Mouse (Mus musculus): ENCODE data around the gene Arid3c. TPM values are rescaled to one million over a fixed set of nuclear protein-coding genes. Genes with fewer than 3 reads are reported as not detected.
A peak's percentile ranks its signal among the peaks of the same experiment; 100 is the strongest.

Gene Arid3c
- total RNA-seq, 2 experiments from 2014 or later: not detected

DNA sequence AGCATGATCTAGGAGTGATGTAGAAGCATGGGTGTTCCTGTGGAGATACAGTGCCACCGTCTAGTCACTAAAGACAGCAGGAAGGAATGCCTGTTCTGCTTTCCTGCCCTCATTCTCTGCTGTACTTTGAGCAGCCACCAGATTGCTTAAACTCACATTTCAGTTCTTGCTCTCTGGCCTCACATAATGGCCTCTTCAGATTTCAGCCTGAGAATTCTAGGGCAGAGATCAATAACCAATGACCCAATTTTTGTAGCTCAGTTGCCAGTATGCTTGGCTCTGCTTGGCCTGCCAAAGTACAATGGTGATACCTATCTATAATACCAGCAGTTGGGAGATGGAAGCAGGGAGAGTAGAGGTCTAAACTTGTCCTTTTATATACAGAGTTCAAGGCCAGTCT, 14.1 kb upstream of the Arid3c start:
- DNase-seq (ENCODE audit: low spot score): no peak

DNA sequence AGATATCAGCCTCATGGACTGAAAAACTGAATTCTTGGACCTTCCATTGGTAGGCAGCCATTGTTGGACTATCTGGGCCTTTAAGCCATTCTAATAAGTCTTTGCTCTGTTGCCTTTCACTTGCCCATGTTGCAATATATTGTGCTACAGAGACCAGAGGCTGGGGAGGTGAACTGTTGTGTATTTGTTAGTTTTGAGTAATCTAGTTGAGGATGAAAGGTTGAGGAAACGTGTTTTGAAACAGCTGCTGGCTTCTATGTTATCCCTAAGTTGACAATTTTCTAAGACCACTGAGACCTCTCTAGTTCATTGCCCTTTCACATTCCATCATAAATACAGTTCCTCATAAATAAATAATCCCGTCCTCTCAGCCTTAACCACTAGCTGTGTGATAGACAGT, 13.2 kb upstream of the Arid3c start:
- no peak for DNase-seq (ENCODE audit: low spot score)

DNA sequence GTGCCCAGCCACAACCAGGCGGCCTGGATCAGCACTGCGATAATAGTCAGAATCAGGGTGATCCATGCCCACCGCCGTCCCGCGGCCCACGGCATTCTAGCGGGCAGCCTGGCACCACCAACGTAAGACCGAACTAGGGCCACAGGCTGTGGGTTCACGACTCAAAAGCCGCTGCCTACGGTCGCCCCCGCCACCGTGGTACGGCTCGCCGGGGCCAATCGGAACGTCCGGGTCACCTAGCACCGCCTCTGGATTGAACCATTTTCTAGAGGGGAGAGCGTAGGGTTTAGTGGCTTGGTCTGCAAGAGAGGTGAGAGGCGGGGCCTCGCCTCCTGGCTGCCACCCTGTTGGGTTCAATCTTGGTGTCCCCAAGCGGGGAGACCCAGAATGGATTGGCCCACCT, 10.2 kb upstream of the Arid3c start:
- DNase-seq (ENCODE audit: low spot score): peak; percentile 94

DNA sequence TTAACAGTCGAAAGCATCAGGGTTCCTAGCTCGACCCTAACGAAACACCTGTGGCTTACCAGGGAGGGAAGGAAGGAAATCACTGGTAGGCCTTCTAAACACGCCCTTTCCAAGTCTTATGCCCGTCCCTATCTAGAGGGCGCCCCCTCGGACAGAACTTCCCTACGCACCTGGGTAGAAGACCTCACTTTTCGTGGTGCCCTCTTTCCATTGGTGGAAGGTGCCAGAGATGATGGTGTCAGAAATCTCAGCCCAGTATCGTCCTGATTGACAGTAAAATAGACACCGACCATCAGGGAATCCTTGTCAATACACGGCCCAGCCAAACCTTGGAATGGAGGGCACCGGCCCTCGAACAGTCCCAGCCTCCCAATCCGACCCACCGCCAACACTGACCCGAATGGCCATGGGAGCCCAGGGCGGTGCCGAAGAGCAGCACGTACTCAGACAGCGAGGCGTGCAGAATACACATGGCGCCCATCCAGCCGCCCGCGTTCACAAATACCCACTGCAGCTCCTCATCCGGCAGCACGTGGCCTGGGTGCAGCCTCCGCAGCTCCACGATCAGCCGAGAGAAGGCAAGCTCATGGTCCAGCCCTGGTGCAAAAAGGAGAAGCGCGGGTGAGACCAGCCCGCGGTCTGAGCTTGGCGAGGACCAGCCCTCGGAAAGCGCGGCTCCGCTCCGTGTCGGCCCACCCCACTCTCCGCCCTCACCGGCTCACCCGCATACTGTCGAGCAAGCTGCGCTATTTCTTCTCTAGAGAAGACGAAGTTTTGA, 9.6 kb upstream of the Arid3c start:
- DNase-seq (ENCODE audit: low spot score): peak; percentile 50

DNA sequence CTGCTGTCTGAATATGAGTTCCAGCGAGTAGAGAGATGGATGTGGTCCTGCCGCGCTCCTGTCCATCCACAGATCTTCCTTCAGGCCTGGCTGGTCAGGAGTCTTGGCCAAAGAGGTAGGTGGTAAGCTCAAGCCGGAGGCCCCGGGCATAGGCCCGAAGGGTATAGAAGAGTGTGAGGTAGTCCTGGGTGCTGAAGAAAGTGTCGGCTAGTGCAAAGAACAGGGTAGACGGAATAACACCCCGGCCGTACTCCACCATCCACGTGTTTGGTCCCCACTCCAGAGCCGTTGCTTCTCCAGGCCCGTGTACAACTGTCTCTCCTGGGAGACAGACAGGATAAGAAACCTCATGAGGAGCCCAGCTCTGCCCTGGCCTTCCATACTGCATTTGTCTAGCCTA, 8.3 kb upstream of the Arid3c start:
- DNase-seq (ENCODE audit: low spot score): no peak

DNA sequence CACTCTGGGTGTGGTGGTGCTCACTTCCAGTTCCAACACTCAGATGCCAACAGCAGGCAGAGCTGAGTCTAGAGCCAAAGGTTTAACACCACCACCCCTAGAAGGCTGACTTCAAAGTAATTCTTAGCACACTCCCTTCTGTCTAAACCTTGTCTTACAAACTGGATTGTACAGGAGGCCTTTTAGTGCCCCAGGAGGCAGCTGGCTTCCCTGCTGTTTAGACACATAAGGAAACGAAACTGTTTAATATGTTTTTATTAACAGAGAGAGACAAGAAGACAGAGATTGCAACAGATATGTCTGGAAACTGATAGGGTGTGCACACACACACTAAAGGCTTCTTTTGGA, 7.3 kb upstream of the Arid3c start:
- DNase-seq (ENCODE audit: low spot score): no peak

DNA sequence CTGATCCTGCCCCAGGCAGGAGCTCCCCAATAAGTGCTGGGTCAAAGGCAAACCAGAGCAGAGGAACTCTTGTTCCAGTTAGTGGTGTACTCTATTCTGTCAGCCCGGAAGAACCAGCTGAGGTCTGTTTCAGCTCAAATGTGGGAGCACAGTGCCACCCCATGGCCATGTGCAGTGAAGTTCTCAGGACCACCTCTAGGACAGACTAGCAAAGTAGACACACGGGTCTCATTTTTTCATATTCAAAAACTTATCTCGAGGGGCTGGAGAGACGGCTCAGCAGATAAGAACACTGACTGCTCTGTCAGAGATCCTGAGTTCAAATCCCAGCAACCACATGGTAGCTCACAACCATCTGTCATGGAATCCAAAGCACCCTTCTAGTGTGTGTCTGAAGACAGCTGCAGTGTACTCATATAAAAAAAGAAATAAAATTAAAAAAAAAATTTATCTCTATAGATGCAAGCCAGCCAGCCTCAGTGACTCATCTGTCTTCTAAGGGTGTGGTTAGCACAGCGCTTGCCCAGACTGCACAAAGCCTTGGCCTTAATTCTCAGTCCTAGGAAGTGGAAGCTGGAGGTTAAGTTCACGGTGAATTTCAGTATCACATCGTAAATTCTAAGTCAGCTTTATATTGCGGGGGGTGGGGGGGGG, 6.8 kb upstream of the Arid3c start:
- DNase-seq (ENCODE audit: low spot score): peak; percentile 75

DNA sequence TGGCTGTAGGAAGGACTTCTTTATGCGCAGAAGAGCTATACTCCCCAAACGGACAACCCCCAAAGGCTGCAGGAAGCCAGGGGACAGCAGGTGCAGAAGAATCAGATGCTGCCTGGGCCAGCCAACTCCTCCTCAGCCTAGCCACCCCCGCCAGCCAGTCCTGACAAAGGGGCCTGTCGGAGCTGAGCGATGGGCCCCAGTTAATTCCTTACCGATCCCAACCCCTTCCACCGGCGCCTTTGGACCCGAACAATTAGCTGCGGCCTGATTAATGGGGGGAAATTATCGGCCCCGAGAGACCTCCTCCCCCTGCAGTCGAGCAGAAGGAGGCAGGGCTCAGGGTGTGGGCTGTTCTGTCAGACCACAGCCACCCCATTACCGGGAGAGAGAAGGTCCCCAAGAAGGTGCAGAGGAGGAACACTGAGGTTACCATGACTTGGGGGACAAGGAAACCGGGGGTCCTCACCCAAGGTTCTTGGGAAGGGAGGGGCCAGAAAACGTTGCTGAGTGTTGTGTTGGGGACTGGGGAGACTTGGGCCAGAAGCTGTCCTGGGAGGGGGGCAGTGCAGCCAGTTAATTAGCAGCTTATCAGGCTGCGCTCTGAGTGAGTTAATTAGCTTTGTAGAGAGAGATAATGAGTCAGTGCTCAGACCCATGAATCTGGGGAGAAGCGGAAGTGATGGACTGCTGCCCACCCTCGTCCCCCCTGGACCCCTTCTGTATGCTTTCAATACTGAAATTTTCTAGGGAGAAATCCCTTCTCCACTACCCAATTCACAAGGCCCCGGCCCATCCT, 3.9 kb downstream of the Arid3c start:
- no peak for DNase-seq (ENCODE audit: low spot score)

DNA sequence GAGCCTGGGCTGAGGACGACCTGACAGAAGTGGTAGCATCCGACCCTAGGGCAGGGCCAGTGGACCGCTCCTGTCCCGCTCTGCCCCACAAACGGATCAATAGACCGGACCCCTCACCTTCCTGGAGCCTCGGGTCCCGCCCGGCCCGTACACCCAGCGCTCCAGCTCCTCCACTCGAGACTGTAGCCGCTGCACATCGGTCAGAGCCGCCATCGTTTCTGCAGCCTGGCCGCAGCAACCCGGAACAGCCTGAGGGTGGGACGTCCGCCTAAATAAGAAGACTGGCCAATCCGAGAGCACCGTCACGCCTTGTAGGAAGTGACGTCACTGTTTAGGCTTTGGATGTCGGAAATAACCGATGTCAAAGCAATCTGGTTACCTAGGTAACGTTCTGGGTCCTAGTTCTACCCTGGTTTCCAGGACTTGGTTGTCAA, 8.0 kb downstream of the Arid3c start, which contains the start of gene Dctn3:
Gene Dctn3, minus strand, starts transcription at position 253 of the 434 bp plus-strand sequence.
- peak; percentile 91 for DNase-seq (ENCODE audit: low spot score)

DNA sequence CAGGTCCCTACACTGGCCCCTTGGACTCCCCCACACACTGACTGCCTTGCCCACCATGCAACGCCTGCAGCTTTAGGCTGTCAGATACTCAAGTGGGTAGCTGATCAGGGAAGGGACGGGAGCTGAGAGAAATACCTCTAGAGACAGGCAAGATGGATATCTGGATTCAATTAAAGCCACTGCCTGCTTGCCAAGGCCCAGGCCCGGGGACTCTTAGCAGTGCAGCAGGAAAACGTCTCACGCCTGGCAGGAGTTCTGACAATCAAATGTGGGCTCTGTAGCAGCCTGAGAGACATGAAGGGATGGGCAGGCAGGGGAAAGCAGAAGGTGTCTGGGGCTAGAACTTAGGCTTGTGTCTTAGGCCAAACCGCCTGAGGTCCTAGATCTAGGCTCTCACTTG, 14.1 kb downstream of the Arid3c start:
- no peak for DNase-seq (ENCODE audit: low spot score)

DNA sequence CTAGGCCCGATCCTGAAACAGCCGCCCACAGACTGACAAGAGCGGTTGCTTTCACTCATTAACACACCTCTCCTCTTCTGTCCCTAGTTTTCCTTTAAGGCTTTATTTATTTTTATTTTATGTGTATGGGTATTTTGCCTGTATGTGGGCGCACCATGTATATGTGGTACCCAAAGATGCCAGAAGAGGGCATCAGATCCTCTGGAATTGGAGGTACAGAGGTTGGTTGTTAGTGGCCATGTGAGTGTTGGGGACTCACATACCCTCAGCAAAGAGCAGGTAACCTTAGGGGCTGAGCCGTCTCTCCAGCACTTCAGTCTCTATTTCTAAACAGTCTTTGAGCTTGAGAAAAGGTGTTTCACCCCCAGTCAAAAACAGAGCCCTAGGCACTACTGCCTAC, 15.3 kb downstream of the Arid3c start:
- no peak for DNase-seq (ENCODE audit: low spot score)

DNA sequence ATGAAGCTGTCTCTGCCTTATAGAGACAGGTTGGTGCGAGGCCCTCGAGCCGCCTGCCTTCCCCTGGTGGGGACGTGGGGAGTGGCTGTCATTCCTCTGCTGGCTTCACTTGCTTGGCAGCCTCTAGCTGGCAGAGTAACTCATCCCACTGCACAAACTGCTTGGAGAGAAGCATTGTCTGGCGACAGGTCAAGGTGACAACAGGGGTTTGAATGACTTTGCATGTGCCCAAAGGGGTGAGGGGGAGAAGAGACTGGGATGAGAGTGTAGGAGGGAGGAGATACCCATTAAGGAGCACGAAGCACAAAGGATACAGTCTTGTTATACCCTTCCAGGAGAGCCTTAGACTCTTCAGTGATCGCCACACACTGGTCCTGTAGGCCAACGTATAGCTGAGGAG, 15.9 kb downstream of the Arid3c start:
- no peak for DNase-seq (ENCODE audit: low spot score)

DNA sequence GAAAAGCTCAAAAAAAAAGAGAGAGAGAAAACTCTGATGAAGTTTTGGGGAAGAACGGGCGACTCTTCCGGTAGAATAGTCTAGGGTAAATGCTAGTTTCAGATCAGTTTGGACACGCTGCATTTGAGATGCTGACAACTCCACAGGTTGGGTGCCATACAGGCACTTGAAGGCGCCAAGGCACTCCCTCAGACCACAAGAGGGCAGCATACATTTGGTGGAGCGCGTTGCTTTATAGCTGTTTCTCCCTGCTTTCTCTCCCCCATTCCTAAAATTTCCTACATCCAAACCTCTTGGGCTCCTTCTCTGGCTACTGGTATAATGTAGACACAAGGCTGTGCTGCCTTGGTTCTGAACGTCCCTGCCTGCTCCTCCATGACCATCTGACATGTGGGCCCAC, 16.7 kb downstream of the Arid3c start:
- DNase-seq (ENCODE audit: low spot score): peak; percentile 73

DNA sequence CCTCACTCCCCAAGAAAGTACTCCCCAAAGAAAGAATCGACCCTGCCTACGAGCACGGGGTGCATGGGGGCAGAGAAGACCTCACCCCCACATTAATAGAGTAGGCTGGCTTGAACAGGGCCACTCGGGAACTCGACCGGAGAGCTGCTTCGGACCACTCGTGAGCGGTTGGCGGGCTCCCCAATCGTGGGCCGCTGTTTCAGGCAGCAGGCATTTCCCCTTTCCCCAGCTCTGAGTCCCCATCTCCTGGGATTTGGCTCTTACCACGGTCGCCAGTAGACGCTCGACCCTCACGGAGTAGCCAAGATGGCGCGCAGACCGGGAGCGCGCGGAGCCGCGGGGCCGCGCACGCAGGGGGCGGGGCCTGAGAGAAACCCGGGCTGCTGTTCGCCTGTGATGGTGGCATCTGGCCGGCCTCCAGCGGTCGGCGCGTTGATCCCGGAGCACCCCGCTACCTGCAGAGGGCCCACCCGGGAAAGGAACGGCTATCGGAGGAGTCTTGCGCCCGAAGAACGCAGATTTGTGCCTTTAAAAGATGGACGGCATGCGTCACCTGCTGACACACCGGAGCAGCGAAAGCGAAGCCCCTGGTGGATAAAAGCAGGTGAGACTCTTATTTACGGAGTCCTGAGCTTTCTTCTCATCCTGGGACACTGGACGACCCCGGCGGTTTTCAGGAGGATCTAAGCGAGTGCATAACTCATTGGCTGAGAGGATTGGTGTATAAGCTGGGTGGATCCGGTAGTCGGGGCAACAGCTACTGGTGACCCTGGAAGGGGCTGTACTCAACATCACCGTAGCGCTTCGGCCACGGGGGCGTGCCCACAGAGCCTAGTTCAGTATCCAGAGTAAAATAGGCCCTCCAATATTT, 17.5 kb downstream of the Arid3c start, which contains the start of gene Rpp25l:
Gene Rpp25l, minus strand, starts transcription at position 338 of the 871 bp plus-strand sequence.
- DNase-seq (ENCODE audit: low spot score): peak; percentile 78

DNA sequence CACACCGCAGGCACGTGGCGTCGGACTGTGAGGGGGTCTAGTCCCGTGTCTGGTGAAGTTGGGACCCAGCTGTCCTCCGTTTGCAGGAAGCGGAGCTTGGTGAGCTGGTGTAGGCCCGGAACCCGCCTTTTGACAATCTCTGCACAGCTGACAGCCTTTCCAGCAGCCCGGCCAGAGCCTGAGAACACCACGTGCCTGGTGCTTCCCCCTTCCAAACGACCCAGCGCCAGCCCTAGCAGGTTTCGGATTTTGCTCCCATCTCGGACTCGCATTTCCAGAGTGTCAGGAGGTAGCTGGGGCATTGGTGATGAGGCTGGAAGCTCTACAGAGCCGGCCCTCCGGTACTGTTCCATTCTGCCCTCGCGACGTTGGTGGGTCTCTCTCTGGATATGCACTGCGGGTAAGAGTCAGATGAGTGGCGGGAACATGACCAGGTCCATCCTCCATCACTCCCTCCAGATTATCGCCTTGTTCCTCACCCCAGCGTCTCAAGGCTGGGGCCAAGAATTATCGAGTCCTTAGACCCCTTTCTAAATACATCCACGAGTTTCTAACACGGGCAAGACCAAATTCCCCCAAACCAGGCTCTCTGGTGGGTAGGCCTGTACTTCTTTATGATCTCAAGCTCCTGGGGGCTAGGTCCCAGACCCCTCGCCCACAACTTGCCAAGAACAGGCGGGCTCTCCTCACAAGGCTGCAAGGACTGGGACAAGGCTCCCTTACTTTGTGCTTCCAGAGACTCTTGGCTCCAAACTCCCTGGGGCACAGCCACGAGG, 18.3 kb downstream of the Arid3c start:
- DNase-seq (ENCODE audit: low spot score): peak; percentile 74

DNA sequence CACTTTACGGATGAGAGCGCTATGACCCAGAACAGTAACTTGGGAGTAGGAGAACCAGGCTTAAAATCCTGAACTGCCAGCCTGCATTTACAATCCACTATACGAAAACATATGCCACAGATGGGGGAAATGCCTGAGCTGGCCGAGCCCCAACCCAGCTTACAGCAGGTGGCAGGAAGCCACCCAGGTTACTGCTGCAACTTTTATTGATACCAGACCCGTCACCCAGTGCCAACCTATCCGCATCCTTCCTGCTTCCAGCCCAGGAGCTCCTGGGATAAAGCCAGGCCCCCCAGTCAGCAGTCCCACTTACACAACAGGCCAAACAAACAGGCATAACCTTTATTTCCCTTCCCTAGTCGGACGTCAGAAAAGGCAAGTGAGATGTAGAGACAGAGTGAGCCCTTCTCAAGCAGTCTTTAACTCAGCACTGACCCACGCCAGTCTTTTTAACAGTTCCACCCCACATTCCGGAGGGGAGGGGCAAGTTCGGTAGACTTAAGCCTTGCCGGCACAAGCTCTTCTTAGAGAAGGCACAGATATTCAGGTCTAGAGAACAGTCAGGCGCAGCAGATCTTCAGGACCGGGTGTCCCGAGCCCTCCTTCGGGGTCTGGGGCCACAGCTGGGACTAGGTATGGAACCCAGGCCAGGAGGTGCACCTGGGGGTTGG, 19.1 kb downstream of the Arid3c start:
- no peak for DNase-seq (ENCODE audit: low spot score)

DNA sequence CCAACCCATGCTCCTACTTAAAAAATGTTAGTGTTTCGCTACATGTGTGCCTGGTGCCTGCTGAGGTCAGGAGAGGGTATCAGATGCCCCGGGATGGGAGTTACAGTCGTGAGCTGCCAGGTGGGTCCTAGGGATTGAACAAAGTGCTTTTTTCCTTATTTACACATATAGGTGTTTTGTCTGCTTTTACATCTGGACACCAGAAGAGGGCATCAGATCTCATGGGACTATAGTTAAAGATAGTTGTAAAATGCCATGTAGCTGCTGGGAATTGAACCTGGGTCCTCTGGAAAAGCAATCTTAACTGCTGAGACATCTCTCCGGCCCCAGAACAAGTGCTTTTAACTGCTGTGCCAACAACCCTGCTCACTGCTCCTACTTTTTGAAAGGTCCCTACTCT, 20.7 kb downstream of the Arid3c start:
- no peak for DNase-seq (ENCODE audit: low spot score)

DNA sequence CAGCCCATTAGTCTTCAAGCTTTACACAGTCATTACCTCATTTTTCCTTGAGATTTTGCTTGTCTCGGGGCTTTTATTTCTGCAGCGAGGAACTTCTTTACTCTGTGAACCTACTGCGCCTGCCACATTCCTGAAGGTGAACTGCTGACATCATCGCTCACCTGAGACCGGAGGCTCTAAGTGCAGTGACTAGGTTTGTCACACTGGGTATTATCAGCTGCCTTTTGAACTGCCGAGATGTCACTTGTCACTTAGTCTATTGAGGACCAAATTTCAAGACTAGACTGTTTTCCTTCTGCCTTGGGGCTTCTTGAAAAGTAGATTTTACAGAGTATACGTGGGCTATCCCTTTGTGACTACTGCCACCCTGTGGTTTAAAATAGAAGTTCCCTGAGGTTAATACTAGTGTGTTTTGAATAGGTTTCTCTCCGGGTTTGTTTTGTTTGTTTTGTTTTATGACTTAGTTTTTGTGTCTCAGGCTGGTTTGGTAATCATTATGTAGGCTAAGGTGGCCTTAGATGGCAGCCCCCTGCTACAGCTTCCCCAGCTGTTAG, 22.7 kb downstream of the Arid3c start:
- DNase-seq (ENCODE audit: low spot score): peak; percentile 73

DNA sequence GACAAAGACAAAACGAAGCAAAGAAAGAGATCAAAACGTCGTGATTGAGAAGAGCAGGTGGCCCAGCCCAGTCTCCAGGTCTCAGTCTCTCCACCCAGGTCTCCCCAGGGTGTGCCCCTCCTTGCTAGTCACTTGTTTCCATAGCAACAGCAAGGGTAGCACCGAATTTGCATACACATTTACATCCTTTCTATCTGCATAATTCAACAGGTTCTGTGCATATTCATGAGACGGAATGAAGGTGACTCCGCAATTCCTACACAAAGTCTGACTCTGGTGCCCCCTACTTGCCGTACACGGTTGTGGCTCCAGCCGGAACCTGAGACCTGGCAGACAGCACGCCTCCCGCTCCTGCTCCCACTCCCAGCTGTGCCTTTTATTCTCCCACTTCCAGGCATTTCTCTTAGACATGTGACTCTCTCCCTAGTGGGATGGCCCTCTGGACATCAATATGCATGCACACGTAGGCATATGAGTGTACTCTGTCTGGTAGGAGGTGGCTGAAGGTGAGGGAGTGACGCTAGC, 23.9 kb downstream of the Arid3c start:
- DNase-seq (ENCODE audit: low spot score): peak; percentile 76
